Mouse (Mus musculus) midbrain, embryonic 12.5 days (tissue): Measurements from ENCODE around the gene Wdr5. TPM values are rescaled to one million over a fixed set of nuclear protein-coding genes. Genes with fewer than 3 reads are reported as not detected.

Experiments used
- ATAC-seq: fragments of 200-750 bp; cut with Nextera tagmentation; 2 replicates; pipeline ENCODE4 v1.8.0; 2017; ENCODE audit warnings: low read depth, moderate TSS enrichment, moderate library complexity; ENCODE audit not compliant: low FRiP score
- H3K27ac ChIP-seq: fragments of 300-500 bp; sonication (generic); replicated peaks from 2 replicates; pipeline ENCODE4 v1.5.1; 2016; ENCODE audit warnings: mild to moderate bottlenecking
- H3K27me3 ChIP-seq: fragments of 300-500 bp; sonication (generic); 2 replicates; pipeline ENCODE4 v1.6.1; 2016; ENCODE audit warnings: mild to moderate bottlenecking
- H3K36me3 ChIP-seq: fragments of 300-500 bp; sonication (generic); 2 replicates; pipeline ENCODE4 v1.6.1; 2016
- H3K4me1 ChIP-seq: fragments of 300-500 bp; sonication (generic); 2 replicates; pipeline ENCODE4 v1.6.1; 2016
- H3K4me2 ChIP-seq: fragments of 300-500 bp; sonication (generic); replicated peaks from 2 replicates; pipeline ENCODE4 v1.6.1; 2016; ENCODE audit warnings: mild to moderate bottlenecking, moderate library complexity
- H3K4me3 ChIP-seq: fragments of 300-500 bp; sonication (generic); 2 replicates; pipeline ENCODE4 v1.5.1; 2016; ENCODE audit warnings: mild to moderate bottlenecking
- H3K9ac ChIP-seq: fragments of 300-500 bp; sonication (generic); replicated peaks from 2 replicates; pipeline ENCODE4 v1.6.1; 2016; ENCODE audit warnings: mild to moderate bottlenecking, moderate library complexity
- H3K9me3 ChIP-seq: fragments of 300-500 bp; sonication (generic); 2 replicates; pipeline ENCODE4 v1.6.1; 2016; ENCODE audit warnings: mild to moderate bottlenecking
- WGBS: fragments of 180-500 bp; shearing (Covaris S2); methylation state at CpG from one replicate; pipeline ENCODE4 v1.1.7; 2016; 5-methylcytosine and 5-hydroxymethylcytosine counted together
- polyA plus RNA-seq: library from polyadenylated mRNA; unstranded; fragments of >200 nt; fragmentation: Nextera tagmentation; extraction: Ambion mirVana; gene quantifications from 2 replicates; pipeline ENCODE4 v1.2.1, GENCODE M21; 2016

Wdr5 gene
- polyA plus RNA-seq, 1 experiment from 2014 or later = 62.3 TPM

DNA sequence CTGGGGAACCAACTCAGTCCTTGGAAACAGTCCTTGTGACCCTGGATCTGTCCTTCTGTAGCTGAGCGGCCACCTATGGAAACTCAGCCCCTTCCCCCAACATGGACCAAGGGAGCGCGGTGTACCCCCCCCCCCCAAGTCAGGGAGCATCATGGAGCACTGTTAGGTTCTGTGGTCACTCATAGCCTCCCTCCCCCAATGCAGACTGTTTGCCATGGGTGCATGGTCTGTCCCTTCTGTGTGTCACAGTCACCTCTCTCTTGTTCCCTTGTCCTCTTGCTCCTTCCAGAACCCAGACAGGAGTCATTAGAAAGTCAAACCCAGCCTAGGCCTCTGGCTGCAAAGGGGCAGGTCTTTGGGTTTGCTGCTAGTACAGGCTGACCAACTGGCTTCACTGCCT, 46.9 kb downstream of the Wdr5 start:
- Histone ChIP-seq H3K4me2 (no peak overlapping the region), H3K36me3 (no peaks in the 10 kb centered on the region), H3K9ac (no peak overlapping the region), H3K27ac (no peak overlapping the region), H3K4me1 (no peaks in the 10 kb centered on the region; the same call in none of the 2 replicates), H3K27me3 (peaks cover 16% of the 10 kb centered on the region), H3K9me3 (no peaks in the 10 kb centered on the region), H3K4me3 (no peak overlapping the region)
- WGBS = 97% methylated on average over 3 of the region's 3 CpGs
- ATAC-seq = no peak

DNA sequence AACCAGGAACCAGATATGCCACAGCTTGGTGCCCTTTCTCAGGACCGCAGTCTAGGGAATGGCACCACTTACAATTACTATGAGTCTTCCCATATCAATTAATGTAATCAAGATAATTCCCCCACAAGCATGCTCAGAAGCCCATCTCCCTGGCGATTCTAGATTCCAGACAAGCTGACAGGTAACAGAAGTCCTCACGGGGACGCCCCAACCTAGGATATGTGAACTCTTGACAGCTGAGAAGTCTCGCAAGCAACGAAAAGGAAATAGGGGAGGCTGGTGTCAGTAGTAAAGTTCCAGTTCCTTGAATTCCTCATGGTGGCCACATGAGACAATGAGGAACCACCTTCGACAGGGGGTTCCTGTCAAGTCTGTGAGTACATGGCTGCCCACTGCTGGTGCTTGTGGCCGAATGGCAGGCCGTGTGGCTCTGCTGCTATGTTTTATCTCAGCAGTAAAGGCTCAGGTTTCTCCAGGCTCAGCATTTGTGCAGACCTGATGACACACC, 48.7 kb downstream of the Wdr5 start:
- Histone ChIP-seq H3K4me1 (no peaks in the 10 kb centered on the region; the same call in none of the 2 replicates), H3K4me2 (no peak overlapping the region), H3K9me3 (no peaks in the 10 kb centered on the region), H3K36me3 (no peaks in the 10 kb centered on the region), H3K9ac (no peak overlapping the region), H3K27ac (no peak overlapping the region), H3K4me3 (no peak overlapping the region), H3K27me3 (peaks cover 16% of the 10 kb centered on the region)
- WGBS = 85% methylated on average over 9 of the region's 9 CpGs
- no peak for ATAC-seq

DNA sequence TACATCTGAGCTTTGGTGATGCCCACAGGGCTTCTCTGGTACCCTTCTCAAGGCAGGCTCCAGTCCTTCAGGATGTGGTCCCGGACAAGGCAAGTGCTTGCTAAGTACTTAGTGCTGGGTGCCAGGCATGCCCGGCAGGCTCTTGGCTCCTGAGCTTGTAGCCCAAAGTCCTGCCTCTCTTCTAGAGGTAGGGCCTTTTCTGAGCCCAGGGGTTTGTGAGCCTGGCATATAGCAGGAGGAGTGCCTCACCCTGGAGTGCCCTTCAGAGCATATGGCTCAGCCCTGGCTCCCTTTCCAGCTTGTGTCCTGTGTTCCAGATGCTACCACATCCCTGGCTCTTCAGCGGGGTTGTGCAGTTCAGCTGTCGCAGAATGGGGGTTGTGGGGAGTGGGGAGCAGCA, 49.7 kb downstream of the Wdr5 start:
- H3K27me3 ChIP-seq = peaks cover 18% of the 10 kb centered on the region

DNA sequence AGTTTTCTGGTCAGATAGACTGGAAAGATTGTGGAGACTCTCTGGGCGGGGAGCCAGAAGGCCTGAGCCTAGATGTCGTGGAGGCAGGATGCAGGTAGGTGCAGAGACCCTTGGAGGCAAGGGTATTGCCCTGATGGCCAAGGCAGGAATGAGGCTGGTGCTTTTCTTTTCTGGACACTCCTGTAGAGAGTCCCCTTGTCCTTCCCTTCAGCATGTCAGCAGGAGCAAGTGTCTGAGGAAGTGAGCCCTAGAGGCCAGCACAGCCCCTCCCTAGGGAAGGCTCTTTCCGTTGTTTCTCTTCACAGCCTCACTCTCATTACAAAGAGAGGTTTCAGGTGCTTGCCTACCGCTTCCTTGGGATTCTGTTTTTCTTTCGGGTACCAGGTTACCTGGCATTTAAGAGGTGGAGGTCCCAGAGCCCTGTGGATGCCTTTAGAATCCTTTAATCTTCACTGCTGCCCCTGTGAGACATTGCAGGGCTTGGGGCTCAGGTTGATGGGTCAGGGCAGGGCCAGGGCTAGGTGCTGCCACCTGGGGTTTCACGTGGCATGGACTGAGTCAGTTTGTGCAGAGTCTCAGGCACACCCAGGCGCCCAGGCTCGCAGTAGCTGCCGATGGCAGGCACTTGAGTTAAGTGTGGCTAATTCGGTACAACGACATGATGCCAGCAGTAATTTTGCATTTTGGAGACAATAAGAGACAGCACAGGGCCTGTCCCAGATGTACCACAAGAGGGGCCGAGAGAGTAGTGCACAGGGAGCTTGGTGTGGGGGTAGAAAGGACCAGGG, 50.6 kb downstream of the Wdr5 start:
- no peak for ATAC-seq
- Histone ChIP-seq H3K9ac (no peak overlapping the region), H3K27me3 (peaks cover 18% of the 10 kb centered on the region), H3K4me3 (no peak overlapping the region), H3K4me1 (no peaks in the 10 kb centered on the region; the same call in none of the 2 replicates), H3K4me2 (no peak overlapping the region), H3K36me3 (no peaks in the 10 kb centered on the region), H3K27ac (no peak overlapping the region), H3K9me3 (no peaks in the 10 kb centered on the region)
- WGBS = 69% methylated on average over 12 of the region's 12 CpGs

More for the DNA sequence above, 49.7 kb downstream of the Wdr5 start:
- H3K36me3 ChIP-seq = no peaks in the 10 kb centered on the region
- no peak overlapping the region for H3K9ac ChIP-seq
- no peak overlapping the region for H3K27ac ChIP-seq
- no peaks in the 10 kb centered on the region for H3K9me3 ChIP-seq
- H3K4me2 ChIP-seq = no peak overlapping the region
- no peak overlapping the region for H3K4me3 ChIP-seq
- H3K4me1 ChIP-seq = no peaks in the 10 kb centered on the region; the same call in none of the 2 replicates
- 90% methylated on average over 4 of the region's 4 CpGs for WGBS
- ATAC-seq = no peak

DNA sequence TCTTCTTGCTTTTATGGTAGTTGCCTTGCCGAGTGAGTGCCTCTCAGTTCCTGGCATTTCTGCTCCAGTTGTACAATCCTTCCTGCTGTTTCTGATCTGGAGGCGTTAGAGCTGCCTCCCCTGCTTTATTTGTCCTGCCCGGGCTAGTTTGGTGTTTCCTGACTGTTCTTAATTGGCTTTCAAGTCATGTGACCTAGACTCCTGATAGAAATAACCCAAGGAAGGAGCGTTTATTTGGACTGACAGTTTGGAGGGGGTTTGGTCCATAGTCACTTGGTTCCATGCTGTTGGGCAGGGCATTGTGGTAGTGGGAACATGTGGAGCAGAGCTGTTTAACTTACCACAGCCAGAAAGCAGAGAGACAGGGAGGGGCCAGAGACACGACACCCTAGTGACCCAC, 55.9 kb downstream of the Wdr5 start:
- H3K9me3 ChIP-seq = no peaks in the 10 kb centered on the region
- no peak for ATAC-seq
- H3K27me3 ChIP-seq = peaks cover 32% of the 10 kb centered on the region
- H3K4me2 ChIP-seq = no peak overlapping the region
- H3K4me1 ChIP-seq = peaks cover 23% of the 10 kb centered on the region
- no peaks in the 10 kb centered on the region for H3K36me3 ChIP-seq
- no peak overlapping the region for H3K27ac ChIP-seq
- no peak overlapping the region for H3K9ac ChIP-seq
- H3K4me3 ChIP-seq = no peak overlapping the region
- WGBS = 70% methylated on average over 5 of the region's 5 CpGs

DNA sequence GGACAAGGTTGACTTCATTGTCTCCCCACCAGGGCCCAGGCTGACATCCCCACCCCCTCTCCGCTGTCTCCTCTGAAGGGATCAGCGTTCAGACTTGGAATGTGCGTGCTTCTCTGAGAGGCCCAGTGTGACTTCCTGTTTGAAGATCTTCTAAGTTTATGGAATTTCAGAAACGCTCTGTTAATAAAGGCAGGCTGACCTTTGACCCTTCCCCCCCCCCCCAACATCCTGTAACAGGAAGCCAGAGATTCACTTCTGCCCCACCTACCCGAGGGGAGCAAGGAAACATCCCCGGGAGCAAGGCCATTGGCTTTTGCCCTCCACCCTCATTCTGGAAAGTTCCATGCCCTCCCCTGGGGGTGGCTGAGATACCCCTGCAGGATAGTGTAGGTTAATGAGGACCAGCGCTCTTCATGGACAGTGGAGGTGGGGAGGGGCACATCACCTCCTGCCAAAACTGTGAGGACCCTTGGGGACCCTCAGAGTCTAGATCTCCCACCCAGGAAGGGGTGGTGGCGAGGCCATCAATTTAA, 57.4 kb downstream of the Wdr5 start:
- ATAC-seq = peak; percentile 49
- 66% methylated on average over 8 of the region's 8 CpGs for WGBS
- peaks cover 26% of the 10 kb centered on the region for H3K27me3 ChIP-seq
- H3K9ac ChIP-seq = no peak overlapping the region
- no peaks in the 10 kb centered on the region for H3K36me3 ChIP-seq
- no peak overlapping the region for H3K4me3 ChIP-seq
- no peaks in the 10 kb centered on the region for H3K9me3 ChIP-seq
- H3K4me2 ChIP-seq = no peak overlapping the region
- peak overlapping the region; percentile 17; the same call in 1 of the 2 replicates for H3K27ac ChIP-seq
- peaks cover 23% of the 10 kb centered on the region for H3K4me1 ChIP-seq

DNA sequence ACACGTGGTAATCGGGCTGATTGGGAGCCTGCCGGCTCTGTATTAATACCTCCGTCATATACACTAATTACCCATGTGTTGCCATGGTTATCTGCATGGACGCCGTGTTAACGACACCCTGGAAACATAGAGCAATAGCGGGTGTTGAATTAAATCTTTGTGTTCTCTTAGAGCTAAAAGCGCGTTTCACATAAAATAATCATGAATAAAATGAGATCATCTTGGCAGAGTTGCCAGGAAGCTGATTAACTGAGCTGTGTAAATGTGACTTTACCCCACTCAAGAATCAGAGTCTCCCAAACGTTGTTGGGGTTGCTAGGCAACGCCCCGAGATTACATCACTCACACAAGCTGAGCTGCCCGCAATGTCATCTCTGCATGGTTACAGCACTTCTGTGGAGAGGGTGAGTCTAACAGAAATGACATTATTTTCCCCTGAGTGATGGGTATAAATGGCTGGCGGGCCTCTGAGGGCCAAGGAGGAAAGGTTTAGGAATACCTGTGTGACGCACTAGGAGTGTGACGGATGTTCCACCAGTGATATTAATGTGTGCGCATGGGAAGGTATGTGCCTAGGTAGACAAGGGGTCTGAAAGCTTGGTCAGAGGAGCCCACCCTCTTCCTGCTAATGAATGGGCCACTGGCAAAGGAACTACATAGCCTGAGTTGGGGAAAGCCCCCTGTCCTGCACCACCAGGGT, 58.1 kb downstream of the Wdr5 start:
- 47% methylated on average over 18 of the region's 18 CpGs for WGBS

DNA sequence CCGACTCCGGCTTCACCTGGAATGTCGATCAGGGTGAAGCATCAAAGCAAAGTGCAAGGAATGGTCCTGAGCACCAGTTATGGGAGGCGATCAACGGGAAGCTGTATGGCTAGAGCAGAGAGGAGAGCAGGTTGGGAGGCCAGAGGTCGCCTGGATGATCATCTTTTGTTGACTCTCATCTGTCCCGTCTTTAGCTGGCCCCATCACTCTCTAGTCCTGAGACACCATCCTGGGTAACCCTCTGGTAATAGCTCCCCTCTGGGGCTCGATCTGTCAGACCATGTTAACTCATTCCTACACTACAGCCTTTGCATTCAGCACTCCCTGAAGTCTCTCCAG, 58.6 kb downstream of the Wdr5 start:
- Histone ChIP-seq H3K9ac (no peak overlapping the region), H3K9me3 (no peaks in the 10 kb centered on the region), H3K27ac (0 out of 2 replicates have a peak overlapping the region, but pooled peaks have one; percentile 26), H3K4me3 (no peak overlapping the region), H3K27me3 (peaks cover 26% of the 10 kb centered on the region), H3K36me3 (no peaks in the 10 kb centered on the region), H3K4me1 (peaks cover 23% of the 10 kb centered on the region), H3K4me2 (no peak overlapping the region)
- ATAC-seq = no peak; the same call in 1 of the 2 replicates
- WGBS = 81% methylated on average over 8 of the region's 8 CpGs

More for the DNA sequence above, 58.1 kb downstream of the Wdr5 start:
- Histone ChIP-seq H3K9me3 (no peaks in the 10 kb centered on the region), H3K27ac (0 out of 2 replicates have a peak overlapping the region, but pooled peaks have one; percentile 26), H3K9ac (no peak overlapping the region), H3K36me3 (no peaks in the 10 kb centered on the region), H3K4me1 (peaks cover 23% of the 10 kb centered on the region), H3K4me2 (peak overlapping the region; percentile 7; the same call in 1 of the 2 replicates), H3K4me3 (no peak overlapping the region), H3K27me3 (peaks cover 26% of the 10 kb centered on the region)
- ATAC-seq = peak; percentile 85

DNA sequence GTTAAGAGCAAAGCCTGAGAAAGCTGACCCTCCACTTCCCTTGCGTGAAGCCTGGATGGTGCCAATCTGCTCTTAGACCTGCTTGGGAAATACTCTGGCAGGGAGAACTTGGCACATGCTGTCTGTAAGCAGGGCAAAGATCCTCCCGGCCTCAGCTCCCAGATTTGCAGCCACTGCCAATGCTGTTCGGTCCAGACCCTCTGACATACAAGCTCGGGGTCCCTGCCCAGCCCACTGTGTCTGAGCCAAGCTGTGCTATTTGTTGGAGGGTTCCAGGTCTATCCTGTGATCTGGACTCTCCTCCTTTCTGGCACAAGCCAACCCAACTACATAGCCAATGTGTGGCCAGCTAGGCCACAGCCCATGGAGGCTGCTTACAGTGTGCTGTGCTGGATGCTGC, 61.5 kb downstream of the Wdr5 start:
- H3K4me1 ChIP-seq = peaks cover 23% of the 10 kb centered on the region
- no peak overlapping the region for H3K4me2 ChIP-seq
- no peak overlapping the region for H3K9ac ChIP-seq
- ATAC-seq = no peak
- H3K27ac ChIP-seq = no peak overlapping the region
- peaks cover 17% of the 10 kb centered on the region; the same call in 1 of the 2 replicates for H3K27me3 ChIP-seq
- no peaks in the 10 kb centered on the region for H3K36me3 ChIP-seq
- no peak overlapping the region for H3K4me3 ChIP-seq
- 89% methylated on average over 4 of the region's 4 CpGs for WGBS
- no peaks in the 10 kb centered on the region for H3K9me3 ChIP-seq

DNA sequence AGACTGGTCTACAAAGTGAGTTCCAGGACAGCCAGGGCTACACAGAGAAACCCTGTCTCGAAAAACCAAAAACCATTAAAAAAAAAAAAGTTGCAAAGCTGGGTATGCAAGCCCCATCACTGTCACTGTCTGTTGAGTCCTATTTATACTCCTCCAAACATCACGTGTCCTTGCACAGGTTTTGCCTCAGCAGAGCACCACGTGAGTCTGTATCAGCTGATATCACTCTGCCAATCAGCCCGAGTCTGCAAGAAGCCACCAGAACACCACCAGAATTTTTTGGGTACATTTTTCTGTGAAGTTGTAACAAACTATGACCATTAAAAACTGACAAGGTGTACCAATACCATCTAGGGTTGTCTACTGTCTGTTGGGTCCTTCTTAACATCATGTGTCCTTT, 63.6 kb downstream of the Wdr5 start:
- no peak for ATAC-seq
- WGBS = 92% methylated on average over 4 of the region's 4 CpGs
- Histone ChIP-seq H3K36me3 (no peaks in the 10 kb centered on the region), H3K4me1 (peaks cover 4% of the 10 kb centered on the region), H3K27ac (no peak overlapping the region), H3K9ac (no peak overlapping the region), H3K4me2 (no peak overlapping the region), H3K4me3 (no peak overlapping the region), H3K27me3 (peaks cover 13% of the 10 kb centered on the region), H3K9me3 (no peaks in the 10 kb centered on the region)

DNA sequence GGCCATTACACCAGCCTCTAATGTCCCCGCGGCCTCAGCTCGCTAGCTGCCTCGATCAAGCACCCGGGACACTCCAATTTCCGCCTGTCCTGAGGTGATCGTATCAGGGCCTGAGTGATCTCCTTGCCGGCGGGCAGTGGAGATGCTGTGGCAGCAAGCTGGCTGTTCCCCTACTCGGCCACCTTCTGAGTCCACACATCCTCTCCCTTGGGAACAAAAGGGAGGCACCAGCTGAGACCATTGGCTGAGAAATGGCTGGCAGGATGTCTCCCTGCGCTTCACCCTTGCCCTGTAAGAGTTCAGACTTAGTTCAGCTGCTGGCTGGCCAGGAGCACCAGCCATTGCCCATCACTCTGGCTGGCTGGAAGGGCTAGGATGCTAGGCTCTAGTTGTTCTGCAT, 67.2 kb downstream of the Wdr5 start:
- Histone ChIP-seq H3K27ac (no peak overlapping the region), H3K27me3 (no peaks in the 10 kb centered on the region; the same call in 1 of the 2 replicates), H3K9me3 (no peaks in the 10 kb centered on the region), H3K9ac (no peak overlapping the region), H3K4me2 (no peak overlapping the region), H3K4me1 (no peaks in the 10 kb centered on the region), H3K36me3 (no peaks in the 10 kb centered on the region), H3K4me3 (no peak overlapping the region)
- 70% methylated on average over 11 of the region's 11 CpGs for WGBS
- no peak for ATAC-seq

DNA sequence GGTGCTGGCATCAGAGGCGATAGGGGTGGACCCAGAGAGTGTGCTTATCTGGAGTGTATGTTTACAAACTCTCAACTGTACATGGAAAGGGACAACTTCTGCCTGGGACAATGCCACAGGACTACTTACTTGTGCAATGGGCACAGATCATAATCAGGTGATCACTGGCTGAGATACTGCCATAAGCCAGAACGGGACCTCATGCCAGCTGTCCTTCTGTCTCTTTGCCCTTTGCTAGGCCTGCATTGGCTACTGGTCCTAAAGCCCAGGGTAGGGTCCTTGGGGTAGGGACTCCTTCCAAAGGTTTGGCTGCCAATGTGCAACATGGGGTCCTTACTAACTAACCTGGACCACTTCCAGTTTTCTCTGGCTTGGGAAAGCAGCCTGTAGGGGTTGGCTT, 68.1 kb downstream of the Wdr5 start:
- no peak overlapping the region for H3K27ac ChIP-seq
- no peaks in the 10 kb centered on the region; the same call in 1 of the 2 replicates for H3K27me3 ChIP-seq
- no peak overlapping the region for H3K4me3 ChIP-seq
- H3K9ac ChIP-seq = no peak overlapping the region
- no peak for ATAC-seq
- no peaks in the 10 kb centered on the region for H3K4me1 ChIP-seq
- H3K36me3 ChIP-seq = no peaks in the 10 kb centered on the region
- no peaks in the 10 kb centered on the region for H3K9me3 ChIP-seq
- 90% methylated on average over 2 of the region's 2 CpGs for WGBS
- H3K4me2 ChIP-seq = no peak overlapping the region
